Mouse (Mus musculus) olfactory bulb, adult 2 months (tissue): ENCODE results near the gene Fancc.

Experiments
- CTCF ChIP-seq: fragments of 200-500 bp; IDR thresholded peaks from 2 replicates; pipeline ENCODE4 v1.5.1; 2012; ENCODE audit warnings: low read depth, mild to moderate bottlenecking, low read length, moderate library complexity; ENCODE audit not compliant: insufficient read depth
- POLR2A ChIP-seq: fragments of 200-500 bp; IDR thresholded peaks from 2 replicates; pipeline ENCODE4 v1.6.1; 2012; ENCODE audit warnings: mild to moderate bottlenecking, low read depth, low read length, moderate library complexity; ENCODE audit not compliant: insufficient read depth

DNA sequence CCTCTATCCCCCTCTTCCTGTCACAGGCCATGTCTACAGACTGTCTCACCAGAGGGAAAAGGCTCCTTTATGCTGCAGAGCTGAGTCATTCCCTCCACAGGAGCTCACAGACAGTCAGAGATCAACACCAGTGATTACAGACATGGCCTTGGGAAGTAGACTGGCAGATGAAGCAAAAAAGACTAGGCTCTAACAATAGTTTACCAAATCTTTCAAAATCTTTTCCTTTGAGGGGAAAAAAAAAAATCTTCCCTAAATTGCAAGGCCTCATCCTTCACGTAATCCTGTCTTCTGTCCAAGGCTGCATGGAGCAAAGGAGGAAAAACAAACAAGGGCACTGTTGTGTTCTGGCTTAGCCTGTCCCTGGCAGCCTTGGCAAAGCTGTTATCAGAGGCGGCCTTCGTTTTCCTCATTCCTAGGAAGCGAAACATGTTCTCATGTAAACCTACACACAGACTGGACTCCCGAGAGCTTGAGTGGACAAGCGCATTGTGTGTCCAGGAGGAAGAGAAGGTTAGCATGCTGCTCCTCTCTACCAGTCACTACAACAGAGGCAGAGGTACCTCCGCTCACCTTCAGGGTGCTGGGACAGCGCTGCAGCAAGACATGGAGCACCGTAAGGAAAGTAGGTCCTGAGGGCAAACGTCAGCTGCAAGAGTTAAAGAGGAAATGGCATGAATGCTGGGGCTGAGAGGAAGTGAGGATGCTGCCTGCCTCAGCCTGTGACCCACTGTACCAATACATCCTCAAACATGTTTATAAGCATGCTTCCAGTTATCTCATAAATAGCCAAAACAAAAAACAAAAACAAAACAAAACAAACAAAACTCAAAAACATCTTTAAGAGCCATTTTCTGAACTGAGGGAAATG lies 171.9 kb downstream of the Fancc start:
- TF ChIP-seq CTCF (no peak), POLR2A (no peak)
